ENCODE assay signal across 13 mouse cellular contexts in the genomic region with DNA sequence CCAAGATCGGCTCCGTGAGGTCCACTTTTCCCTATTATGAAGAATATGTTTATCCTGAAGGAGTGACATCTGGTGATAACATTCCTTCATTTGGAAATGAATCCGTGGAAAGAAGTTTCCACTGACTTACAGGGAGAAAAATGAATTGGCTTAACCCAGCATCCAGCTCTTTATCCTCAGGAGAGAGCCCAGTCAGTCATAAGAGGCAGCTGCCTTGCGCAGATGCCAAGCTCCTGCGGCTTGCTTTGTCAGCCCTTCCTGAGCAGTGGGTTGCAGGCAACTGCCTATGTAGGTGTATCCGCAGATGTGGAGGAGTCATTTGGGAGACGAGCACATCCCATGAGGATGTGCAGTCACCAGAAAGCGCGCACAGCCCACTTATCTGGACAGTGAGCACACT.
DNase-seq lines count a peak whose midpoint lies in the region; ATAC-seq and TF ChIP-seq lines count a peak whose summit lies in the region.
"Had no signal": no experiment of that assay in that cellular context is flagged by ENCODE, and none has a peak within 500 bp of the region (broad histone marks: within the 10 kb centered on the region; RNA-seq: fewer than 3 reads in every experiment).

No protein-coding gene starts in this region.

- ATAC-seq in heart, embryonic 11.5 days (replicated peaks; ENCODE audit: insufficient number of reproducible peaks, low FRiP score, low TSS enrichment): no peak; the same call in 1 of the 2 replicates
- no peak for ATAC-seq in heart, embryonic 14.5 days (ENCODE audit: insufficient number of reproducible peaks, insufficient read depth, low FRiP score, low read depth)
- no peak for ATAC-seq in stomach, postnatal 0 days (ENCODE audit: low FRiP score, low TSS enrichment)

- no peaks in the 10 kb centered on the region for H3K36me3 ChIP-seq in heart, embryonic 11.5 days (ENCODE audit: control insufficient read depth, insufficient read depth, low read length)
- H3K36me3 ChIP-seq in heart, embryonic 14.5 days (ENCODE audit: control insufficient read depth, insufficient read depth, low read length): no peaks in the 10 kb centered on the region
- H3K36me3 ChIP-seq in stomach, postnatal 0 days (ENCODE audit: control insufficient read depth, insufficient read depth, low read length): no peaks in the 10 kb centered on the region
- H3K36me3 ChIP-seq: limb, embryonic 12.5 days had no signal

- 76% methylated on average over 9 of the region's 9 CpGs for WGBS in heart, embryonic 11.5 days (ENCODE audit: insufficient replicate concordance)
- 76% methylated on average over 9 of the region's 9 CpGs for WGBS in heart, embryonic 14.5 days
- 68% methylated on average over 9 of the region's 9 CpGs for WGBS in stomach, postnatal 0 days

- no peak for TF ChIP-seq EP300 in stomach, postnatal 0 days (optimal IDR thresholded peaks at IDR 0.05)

- no peak overlapping the region for H3K9ac ChIP-seq in heart, embryonic 11.5 days (ENCODE audit: low read depth, low read length)
- no peak overlapping the region for H3K9ac ChIP-seq in heart, embryonic 14.5 days (ENCODE audit: low read length)
- 0 out of 2 replicates have a peak overlapping the region, but pooled peaks have one; percentile 8 for H3K9ac ChIP-seq in stomach, postnatal 0 days (ENCODE audit: low read length)
- H3K9ac ChIP-seq: limb, embryonic 12.5 days had no signal

- no peaks in the 10 kb centered on the region for H3K9me3 ChIP-seq in heart, embryonic 11.5 days (replicated peaks; ENCODE audit: control insufficient read depth, low read length)
- H3K9me3 ChIP-seq in heart, embryonic 14.5 days (ENCODE audit: control insufficient read depth, low read length): no peaks in the 10 kb centered on the region
- no peaks in the 10 kb centered on the region for H3K9me3 ChIP-seq in stomach, postnatal 0 days (ENCODE audit: control insufficient read depth, low read length)
- H3K9me3 ChIP-seq: limb, embryonic 12.5 days had no signal

- 0 out of 2 replicates have a peak, but pooled peaks cover 2% of the 10 kb centered on the region for H3K27me3 ChIP-seq in heart, embryonic 11.5 days (ENCODE audit: control insufficient read depth, insufficient read depth, low read length)
- H3K27me3 ChIP-seq in heart, embryonic 14.5 days (ENCODE audit: control insufficient read depth, insufficient read depth, low read length): peaks cover 10% of the 10 kb centered on the region; the same call in 1 of the 2 replicates
- H3K27me3 ChIP-seq in stomach, postnatal 0 days (ENCODE audit: control insufficient read depth, insufficient read depth, low read length): no peaks in the 10 kb centered on the region
- H3K27me3 ChIP-seq: limb, embryonic 12.5 days had no signal

- no peak for TF ChIP-seq CTCF in gastrocnemius, adult 2 months (IDR thresholded peaks at IDR 0.05)
- TF ChIP-seq CTCF in stomach, postnatal 0 days (IDR thresholded peaks at IDR 0.05; ENCODE audit: low read depth): no peak

- DNase-seq in heart, adult 8-10 months (ENCODE audit: low spot score): peak; percentile 48
- peak; percentile 79 for DNase-seq in gastrocnemius, adult 2 months
- DNase-seq in stomach, postnatal 0 days (ENCODE audit: low spot score): no peak
- DNase-seq in left cerebral cortex, postnatal 4 days: no peak
- no peak for DNase-seq in urinary bladder, postnatal 25 days (ENCODE audit: low spot score)
- DNase-seq: adrenal gland, adult 2 months; cerebellum, adult 9-10 months; lung, postnatal 14 days; retina, postnatal 1 day; thymus, postnatal 14 days had no signal

- H3K4me2 ChIP-seq in heart, embryonic 11.5 days: no peak overlapping the region
- H3K4me2 ChIP-seq in heart, embryonic 14.5 days (ENCODE audit: low read length): no peak overlapping the region
- H3K4me2 ChIP-seq in stomach, postnatal 0 days (replicated peaks; ENCODE audit: low read depth): no peak overlapping the region
- H3K4me2 ChIP-seq: limb, embryonic 12.5 days had no signal

- no peaks in the 10 kb centered on the region for H3K4me1 ChIP-seq in heart, embryonic 11.5 days (ENCODE audit: control insufficient read depth, insufficient read depth, low read length)
- peaks cover 0 to 2% of the 10 kb centered on the region in 2 experiments; a peak in 1 of 4 replicates for H3K4me1 ChIP-seq in heart, embryonic 14.5 days (ENCODE audit: control insufficient read depth in 2 of 2, insufficient read depth in 2 of 2, low read length in 2 of 2)
- H3K4me1 ChIP-seq in stomach, postnatal 0 days (replicated peaks; ENCODE audit: control insufficient read depth, insufficient read depth): no peaks in the 10 kb centered on the region

- intact Hi-C loops in gastrocnemius, adult 2 months (cut with DNase I): no loop called here
- intact Hi-C loops in left cerebral cortex, postnatal 4 days (cut with DNase I): no loop called here

- no peak overlapping the region for H3K27ac ChIP-seq in heart, embryonic 11.5 days (ENCODE audit: low read depth, low read length)
- peak overlapping the region; percentile 79 for H3K27ac ChIP-seq in gastrocnemius, adult 2 months
- peak overlapping the region; percentile 19; a peak in 1 of 4 replicates for H3K27ac ChIP-seq in heart, embryonic 14.5 days (replicated peaks in 1 of 2; ENCODE audit: control insufficient read depth in 1 of 2, insufficient read depth in 1 of 2, low read depth in 2 of 2, low read length in 2 of 2)
- no peak overlapping the region for H3K27ac ChIP-seq in stomach, postnatal 0 days (replicated peaks)
- H3K27ac ChIP-seq: limb, embryonic 12.5 days had no signal

- no peak overlapping the region for H3K4me3 ChIP-seq in heart, embryonic 11.5 days (ENCODE audit: low read depth, low read length)
- peak overlapping the region; percentile 45 for H3K4me3 ChIP-seq in gastrocnemius, adult 2 months
- no peak overlapping the region for H3K4me3 ChIP-seq in heart, embryonic 14.5 days (ENCODE audit: control insufficient read depth in 1 of 2, insufficient read depth in 1 of 2, low read depth in 1 of 2, low read length in 2 of 2)
- no peak overlapping the region for H3K4me3 ChIP-seq in stomach, postnatal 0 days (ENCODE audit: low read depth, low read length)
- H3K4me3 ChIP-seq: limb, embryonic 12.5 days had no signal

Comparison
In these comparisons a context has a peak if more than half of its experiments do, and no peak if none do; other contexts are left out.
1. H3K27ac ChIP-seq: peak in gastrocnemius, adult 2 months (single experiment) and heart, embryonic 14.5 days (2 of 2); none in heart, embryonic 11.5 days (single experiment) and stomach, postnatal 0 days (single experiment).
2. DNase-seq: peak in heart, adult 8-10 months (single experiment) and gastrocnemius, adult 2 months (single experiment); none in stomach, postnatal 0 days (single experiment), left cerebral cortex, postnatal 4 days (single experiment) and urinary bladder, postnatal 25 days (single experiment).